Mouse (Mus musculus): ENCODE measurements at regions not wholly inside any gene's neighbourhood (a gene's known extent, or its start where the extent isn't known, plus 50 kb on each side); places are given as distances from the start of the nearest gene placed in this dataset.

GRCm38 (mm10) chr12:27496826-27497557 is 154.6 kb upstream of the Sox11 start:
- no peak for TF ChIP-seq POLR2A (IDR thresholded peaks at IDR 0.05; ENCODE audit: insufficient read depth, low read depth, low read length)
- no peak for TF ChIP-seq CTCF (IDR thresholded peaks at IDR 0.05; ENCODE audit: insufficient read depth, low read depth, low read length)
- no peak overlapping the region for H3K4me3 ChIP-seq (ENCODE audit: insufficient read depth, low read depth, low read length)
- 76% methylated on average over 6 of the region's 6 CpGs for WGBS
- peaks cover 4% of the 10 kb centered on the region; the same call in 1 of the 2 replicates for H3K4me1 ChIP-seq (ENCODE audit: control insufficient read depth, insufficient read depth, low read length)
- H3K27ac ChIP-seq (ENCODE audit: insufficient read depth, low read depth, low read length) = no peak overlapping the region

GRCm38 (mm10) chr12:27492270-27492669 is 149.9 kb upstream of the Sox11 start:
- TF ChIP-seq POLR2A (IDR thresholded peaks at IDR 0.05; ENCODE audit: insufficient read depth, low read depth, low read length) = no peak
- no peak for TF ChIP-seq CTCF (IDR thresholded peaks at IDR 0.05; ENCODE audit: insufficient read depth, low read depth, low read length)
- peaks cover 8% of the 10 kb centered on the region; the same call in 1 of the 2 replicates for H3K4me1 ChIP-seq (ENCODE audit: control insufficient read depth, insufficient read depth, low read length)
- 39% methylated on average over 2 of the region's 2 CpGs for WGBS
- H3K4me3 ChIP-seq (ENCODE audit: insufficient read depth, low read depth, low read length) = no peak overlapping the region
- no peak overlapping the region for H3K27ac ChIP-seq (ENCODE audit: insufficient read depth, low read depth, low read length)

DNA sequence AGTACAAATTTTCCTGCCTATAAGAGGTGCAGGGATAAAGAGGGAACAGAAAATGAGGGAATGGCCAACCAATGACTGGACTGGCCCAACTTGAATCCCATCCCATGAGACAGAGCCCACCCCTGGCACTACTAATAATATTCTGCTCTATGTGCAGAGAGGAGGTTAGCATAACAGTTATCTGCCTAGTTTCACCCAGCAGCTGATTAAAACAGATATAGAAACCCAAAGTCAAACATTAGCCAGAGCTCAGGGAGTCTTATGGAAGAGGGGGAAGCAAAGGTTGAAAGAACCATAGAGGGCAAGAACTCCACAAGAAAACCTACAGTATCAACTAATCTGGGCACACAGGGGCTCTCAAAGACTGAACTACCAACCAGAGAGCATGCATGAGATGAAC is 138.9 kb upstream of the Sox11 start:
- Histone ChIP-seq H3K4me3 (ENCODE audit: insufficient read depth, low read depth, low read length) (no peak overlapping the region), H3K4me1 (ENCODE audit: control insufficient read depth, insufficient read depth, low read length) (no peaks in the 10 kb centered on the region), H3K27ac (ENCODE audit: insufficient read depth, low read depth, low read length) (no peak overlapping the region)
- no peak for TF ChIP-seq CTCF (IDR thresholded peaks at IDR 0.05; ENCODE audit: insufficient read depth, low read depth, low read length)

DNA sequence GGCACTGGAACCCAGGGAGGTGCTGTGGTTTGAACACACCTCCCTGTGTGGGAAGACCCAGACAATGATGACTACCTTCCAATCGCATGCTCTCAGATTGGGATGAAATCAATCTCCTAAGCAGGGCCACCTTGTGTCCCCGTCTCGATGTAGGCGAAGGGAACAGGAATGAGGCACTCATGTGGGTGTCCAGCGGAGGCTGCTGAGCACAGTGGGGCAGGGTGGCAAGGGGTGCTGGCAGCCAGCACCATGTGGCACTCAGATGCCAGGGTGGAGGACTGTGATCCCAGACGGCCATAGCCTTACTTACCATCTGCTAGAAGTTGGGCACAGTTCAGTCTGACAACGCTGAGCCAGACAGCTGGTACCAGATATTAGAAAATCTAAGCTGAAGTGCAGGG is 137.2 kb upstream of the Sox11 start:
- no peak overlapping the region for H3K4me3 ChIP-seq (ENCODE audit: insufficient read depth, low read depth, low read length)
- H3K27ac ChIP-seq (ENCODE audit: insufficient read depth, low read depth, low read length) = no peak overlapping the region
- TF ChIP-seq CTCF (IDR thresholded peaks at IDR 0.05; ENCODE audit: insufficient read depth, low read depth, low read length) (no peak), POLR2A (IDR thresholded peaks at IDR 0.05; ENCODE audit: insufficient read depth, low read depth, low read length) (no peak)
- 86% methylated on average over 7 of the region's 7 CpGs for WGBS
- H3K4me1 ChIP-seq (ENCODE audit: control insufficient read depth, insufficient read depth, low read length) = no peaks in the 10 kb centered on the region

- H3K4me1 ChIP-seq (ENCODE audit: control insufficient read depth, insufficient read depth, low read length) = no peaks in the 10 kb centered on the region
- H3K4me3 ChIP-seq (ENCODE audit: insufficient read depth, low read depth, low read length) = no peak overlapping the region
- WGBS = 85% methylated on average over 4 of the region's 4 CpGs
- no peak overlapping the region for H3K27ac ChIP-seq (ENCODE audit: insufficient read depth, low read depth, low read length)
- no peak for TF ChIP-seq CTCF (IDR thresholded peaks at IDR 0.05; ENCODE audit: insufficient read depth, low read depth, low read length)
- TF ChIP-seq POLR2A (IDR thresholded peaks at IDR 0.05; ENCODE audit: insufficient read depth, low read depth, low read length) = no peak
These were observed 132.3 kb upstream of the Sox11 start for GRCm38 (mm10) chr12:27474631-27475030.

DNA sequence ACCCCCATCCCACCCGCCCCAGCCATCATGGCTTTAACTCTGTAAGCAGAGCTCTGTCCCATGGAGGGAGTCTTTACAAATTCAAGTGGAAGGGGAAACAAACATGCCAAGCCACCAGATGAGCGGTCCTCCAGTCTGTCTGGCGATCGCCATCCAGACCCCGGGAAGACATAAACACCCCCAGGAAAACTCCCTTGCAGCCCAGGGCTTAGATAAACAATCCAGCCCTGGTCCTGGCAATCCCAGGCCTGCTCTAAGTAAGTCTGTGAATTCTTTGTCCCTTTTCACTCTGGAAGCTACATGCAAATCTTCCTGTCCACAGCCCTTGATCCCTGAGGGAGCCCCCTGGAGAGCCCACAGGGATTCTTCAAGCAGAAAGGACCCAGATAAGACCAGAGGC is 129.2 kb upstream of the Sox11 start:
- no peak for TF ChIP-seq CTCF (IDR thresholded peaks at IDR 0.05; ENCODE audit: insufficient read depth, low read depth, low read length)
- Histone ChIP-seq H3K4me3 (ENCODE audit: insufficient read depth, low read depth, low read length) (no peak overlapping the region), H3K27ac (ENCODE audit: insufficient read depth, low read depth, low read length) (no peak overlapping the region), H3K4me1 (ENCODE audit: control insufficient read depth, insufficient read depth, low read length) (no peaks in the 10 kb centered on the region)
- WGBS = 79% methylated on average over 5 of the region's 5 CpGs

GRCm38 (mm10) chr12:27470346-27470745 is 128.0 kb upstream of the Sox11 start:
- H3K27ac ChIP-seq (ENCODE audit: insufficient read depth, low read depth, low read length) = no peak overlapping the region
- no peak for TF ChIP-seq POLR2A (IDR thresholded peaks at IDR 0.05; ENCODE audit: insufficient read depth, low read depth, low read length)
- no peak for TF ChIP-seq CTCF (IDR thresholded peaks at IDR 0.05; ENCODE audit: insufficient read depth, low read depth, low read length)

GRCm38 (mm10) chr12:27468782-27469181 is 126.4 kb upstream of the Sox11 start:
- TF ChIP-seq CTCF (IDR thresholded peaks at IDR 0.05; ENCODE audit: insufficient read depth, low read depth, low read length) (no peak), POLR2A (IDR thresholded peaks at IDR 0.05; ENCODE audit: insufficient read depth, low read depth, low read length) (no peak)
- Histone ChIP-seq H3K4me3 (ENCODE audit: insufficient read depth, low read depth, low read length) (no peak overlapping the region), H3K27ac (ENCODE audit: insufficient read depth, low read depth, low read length) (no peak overlapping the region), H3K4me1 (ENCODE audit: control insufficient read depth, insufficient read depth, low read length) (no peaks in the 10 kb centered on the region)
- WGBS = 40% methylated on average over 1 of the region's 1 CpGs

More at GRCm38 (mm10) chr12:27470346-27470745, 128.0 kb upstream of the Sox11 start:
- H3K4me1 ChIP-seq (ENCODE audit: control insufficient read depth, insufficient read depth, low read length) = no peaks in the 10 kb centered on the region
- no peak overlapping the region for H3K4me3 ChIP-seq (ENCODE audit: insufficient read depth, low read depth, low read length)

- WGBS = 67% methylated on average over 3 of the region's 3 CpGs
- no peak for TF ChIP-seq POLR2A (IDR thresholded peaks at IDR 0.05; ENCODE audit: insufficient read depth, low read depth, low read length)
- no peak for TF ChIP-seq CTCF (IDR thresholded peaks at IDR 0.05; ENCODE audit: insufficient read depth, low read depth, low read length)
- no peak overlapping the region for H3K27ac ChIP-seq (ENCODE audit: insufficient read depth, low read depth, low read length)
- no peaks in the 10 kb centered on the region for H3K4me1 ChIP-seq (ENCODE audit: control insufficient read depth, insufficient read depth, low read length)
- no peak overlapping the region for H3K4me3 ChIP-seq (ENCODE audit: insufficient read depth, low read depth, low read length)
These were observed 125.8 kb upstream of the Sox11 start for GRCm38 (mm10) chr12:27468141-27468540.

Measured in olfactory bulb, adult 2 months (tissue).